Mouse (Mus musculus) liver (tissue): ENCODE measurements around the gene Cacng2.
"Not testable (repeated sequence)": the region's sequence is repeated elsewhere in the genome, so short reads cannot be mapped to it uniquely, and the experiment has no call there.

Source experiments
- DNase-seq: peaks from one replicate; pipeline ENCODE4 v3.0.0-alpha.2; 2020; ENCODE audit warnings: mixed read lengths

The Cacng2 gene

GRCm38 (mm10) chr15:78081384-78081783, 38.4 kb downstream of the Cacng2 start:
- no peak for DNase-seq

- no peak for DNase-seq
These were observed 39.5 kb downstream of the Cacng2 start for GRCm38 (mm10) chr15:78080326-78080725.

GRCm38 (mm10) chr15:78078776-78079628, 40.8 kb downstream of the Cacng2 start:
- no peak for DNase-seq

GRCm38 (mm10) chr15:78078206-78078605, 41.6 kb downstream of the Cacng2 start:
- DNase-seq, result no peak

- no peak for DNase-seq
These were observed 43.9 kb downstream of the Cacng2 start for GRCm38 (mm10) chr15:78075921-78076320.

- no peak for DNase-seq
These were observed 46.7 kb downstream of the Cacng2 start for GRCm38 (mm10) chr15:78073109-78073508.

- peak; percentile 72 for DNase-seq
These were observed 53.4 kb downstream of the Cacng2 start for GRCm38 (mm10) chr15:78066475-78066874.

GRCm38 (mm10) chr15:78065541-78065940, 54.3 kb downstream of the Cacng2 start:
- DNase-seq, result no peak

- DNase-seq, result no peak
These were observed 55.5 kb downstream of the Cacng2 start for GRCm38 (mm10) chr15:78064340-78064739.

- DNase-seq, result no peak
These were observed 57.4 kb downstream of the Cacng2 start for GRCm38 (mm10) chr15:78062467-78062866.

- no peak for DNase-seq
These were observed 62.9 kb downstream of the Cacng2 start for GRCm38 (mm10) chr15:78056930-78057329.

- no peak for DNase-seq
These were observed 69.1 kb downstream of the Cacng2 start for GRCm38 (mm10) chr15:78050682-78051081.

- no peak for DNase-seq
These were observed 69.9 kb downstream of the Cacng2 start for GRCm38 (mm10) chr15:78049933-78050332.

GRCm38 (mm10) chr15:78045842-78046241, 74.0 kb downstream of the Cacng2 start:
- DNase-seq, result no peak

GRCm38 (mm10) chr15:78045314-78045713, 74.5 kb downstream of the Cacng2 start:
- no peak for DNase-seq

GRCm38 (mm10) chr15:78044826-78045225, 75.0 kb downstream of the Cacng2 start:
- DNase-seq, result no peak

GRCm38 (mm10) chr15:78042706-78043105, 77.1 kb downstream of the Cacng2 start:
- no peak for DNase-seq

- DNase-seq, result no peak
These were observed 82.2 kb downstream of the Cacng2 start for GRCm38 (mm10) chr15:78037626-78038025.

- DNase-seq, result no peak
These were observed 83.2 kb downstream of the Cacng2 start for GRCm38 (mm10) chr15:78036586-78036985.

GRCm38 (mm10) chr15:78029938-78030337, 89.9 kb downstream of the Cacng2 start:
- no peak for DNase-seq

- no peak for DNase-seq
These were observed 93.3 kb downstream of the Cacng2 start for GRCm38 (mm10) chr15:78026521-78026920.

GRCm38 (mm10) chr15:78024211-78024610, 95.6 kb downstream of the Cacng2 start:
- peak; percentile 53 for DNase-seq

- no peak for DNase-seq
These were observed 105.8 kb downstream of the Cacng2 start for GRCm38 (mm10) chr15:78014046-78014445.

- DNase-seq, result not testable (repeated sequence)
These were observed 111.6 kb downstream of the Cacng2 start for GRCm38 (mm10) chr15:78008206-78008605.

- peak; percentile 69 for DNase-seq
These were observed 115.9 kb downstream of the Cacng2 start for GRCm38 (mm10) chr15:78003929-78004328.
